ENCODE assay signal across 12 mouse cellular contexts in genomic region chr2:64244804-64245203, GRCm38 (mm10).
"Had no signal": no experiment of that assay in that cellular context is flagged by ENCODE, and none has a peak within 500 bp of the region (broad histone marks: within the 10 kb centered on the region; RNA-seq: fewer than 3 reads in every experiment).

No protein-coding gene starts in this region.

- DNase-seq: kidney, adult 11 months; kidney, adult 9 months; kidney, postnatal 36 days; layer of hippocampus, adult 9-11 months; layer of hippocampus, postnatal 36 days; lung, adult 18-20 months; right cerebral cortex, postnatal 25 days; thymus, postnatal 36 days had no signal

- H3K9ac ChIP-seq: limb, embryonic 13.5 days; liver, embryonic 14.5 days; neural tube, embryonic 12.5 days had no signal

- H3K27me3 ChIP-seq: limb, embryonic 13.5 days; neural tube, embryonic 12.5 days had no signal

- H3K9me3 ChIP-seq: limb, embryonic 13.5 days; neural tube, embryonic 12.5 days had no signal

- H3K4me2 ChIP-seq: limb, embryonic 13.5 days; neural tube, embryonic 12.5 days had no signal

- H3K36me3 ChIP-seq: limb, embryonic 13.5 days; neural tube, embryonic 12.5 days had no signal

- H3K27ac ChIP-seq: kidney, postnatal 0 days; limb, embryonic 13.5 days; liver, embryonic 14.5 days; neural tube, embryonic 12.5 days had no signal

- H3K4me1 ChIP-seq: limb, embryonic 13.5 days; neural tube, embryonic 12.5 days had no signal

- H3K4me3 ChIP-seq: limb, embryonic 13.5 days; neural tube, embryonic 12.5 days had no signal
